Mouse (Mus musculus) embryonic fibroblast, embryonic 13.5 days (primary cell): ENCODE measurements around the gene Csrnp1. TPM values are rescaled to one million over a fixed set of nuclear protein-coding genes. Genes with fewer than 3 reads are reported as not detected.
"Not testable (repeated sequence)": the region's sequence is repeated elsewhere in the genome, so short reads cannot be mapped to it uniquely, and the experiment has no call there.

Experiments used
- H3K27ac ChIP-seq: 2 replicates; pipeline ENCODE4 v1.5.1; 2012; ENCODE audit warnings: low read length, control low read depth, inconsistent platforms; ENCODE audit not compliant: insufficient read depth
- H3K4me1 ChIP-seq: 2 replicates; pipeline ENCODE4 v1.6.1; 2011; ENCODE audit warnings: low read length; ENCODE audit not compliant: control insufficient read depth, insufficient read depth
- H3K4me3 ChIP-seq: 2 replicates; pipeline ENCODE4 v1.5.1; 2011; ENCODE audit warnings: mild to moderate bottlenecking, control low read depth, low read length; ENCODE audit not compliant: insufficient read depth
- CTCF ChIP-seq: IDR thresholded peaks from 2 replicates; pipeline ENCODE4 v1.5.1; 2011; ENCODE audit warnings: mild to moderate bottlenecking, control low read depth, low read length, moderate library complexity, borderline replicate concordance; ENCODE audit not compliant: insufficient read depth
- POLR2A ChIP-seq: IDR thresholded peaks from 2 replicates; pipeline ENCODE4 v1.6.1; 2011; ENCODE audit warnings: low read depth, mild to moderate bottlenecking, control low read depth, low read length, moderate library complexity
- polyA plus RNA-seq: library from polyadenylated mRNA; stranded (reverse); fragments of >200 nt; gene quantifications from 2 replicates; pipeline ENCODE4 v1.2.4, GENCODE M21; 2011; ENCODE audit warnings: low read depth; ENCODE audit not compliant: missing spikeins, insufficient read length

Csrnp1 gene
- polyA plus RNA-seq, 1 experiment, result 17.7 TPM

- no peak for TF ChIP-seq CTCF
- TF ChIP-seq POLR2A, result no peak
- H3K4me3 ChIP-seq, result no peak overlapping the region
- H3K4me1 ChIP-seq, result peaks cover 2% of the 10 kb centered on the region; the same call in 1 of the 2 replicates
- H3K27ac ChIP-seq, result no peak overlapping the region
Observed at GRCm38 (mm10) chr9:120020285-120020890, 35.9 kb upstream of the Csrnp1 start.

- H3K4me3 ChIP-seq, result no peak overlapping the region
- H3K4me1 ChIP-seq, result peaks cover 17% of the 10 kb centered on the region
- H3K27ac ChIP-seq, result no peak overlapping the region
- TF ChIP-seq CTCF, result no peak
- TF ChIP-seq POLR2A, result no peak
Observed at GRCm38 (mm10) chr9:120016956-120017355, 32.5 kb upstream of the Csrnp1 start.

GRCm38 (mm10) chr9:120014828-120015227 is 30.4 kb upstream of the Csrnp1 start:
- no peak overlapping the region for H3K4me3 ChIP-seq

GRCm38 (mm10) chr9:120013251-120013820 is 28.9 kb upstream of the Csrnp1 start:
- Histone ChIP-seq H3K4me3 (no peak overlapping the region), H3K4me1 (peaks cover 14% of the 10 kb centered on the region), H3K27ac (peak overlapping the region; percentile 34; the same call in 1 of the 2 replicates)
- TF ChIP-seq POLR2A (no peak), CTCF (no peak)

More at GRCm38 (mm10) chr9:120014828-120015227, 30.4 kb upstream of the Csrnp1 start:
- Histone ChIP-seq H3K4me1 (peaks cover 14% of the 10 kb centered on the region), H3K27ac (no peak overlapping the region)
- TF ChIP-seq CTCF (no peak), POLR2A (no peak)

GRCm38 (mm10) chr9:120012781-120013180 is 28.3 kb upstream of the Csrnp1 start:
- Histone ChIP-seq H3K4me1 (peaks cover 14% of the 10 kb centered on the region), H3K27ac (peak overlapping the region; percentile 34; the same call in 1 of the 2 replicates)
- no peak for TF ChIP-seq CTCF
- no peak for TF ChIP-seq POLR2A

GRCm38 (mm10) chr9:120012161-120012560 is 27.7 kb upstream of the Csrnp1 start:
- not testable (repeated sequence) for H3K27ac ChIP-seq, H3K4me3 ChIP-seq

More at GRCm38 (mm10) chr9:120012781-120013180, 28.3 kb upstream of the Csrnp1 start:
- H3K4me3 ChIP-seq, result no peak overlapping the region

GRCm38 (mm10) chr9:120011533-120011932 is 27.1 kb upstream of the Csrnp1 start:
- Histone ChIP-seq H3K4me1 (peaks cover 14% of the 10 kb centered on the region), H3K4me3 (no peak overlapping the region), H3K27ac (peak overlapping the region; percentile 57)
- TF ChIP-seq CTCF, result peak; percentile 52; the same call in 1 of the 2 replicates
- TF ChIP-seq POLR2A, result no peak

More at GRCm38 (mm10) chr9:120012161-120012560, 27.7 kb upstream of the Csrnp1 start:
- H3K4me1 ChIP-seq, result peaks cover 14% of the 10 kb centered on the region

GRCm38 (mm10) chr9:120010781-120011511 is 26.5 kb upstream of the Csrnp1 start:
- peak overlapping the region; percentile 32 for H3K4me3 ChIP-seq

GRCm38 (mm10) chr9:120009871-120010270 is 25.4 kb upstream of the Csrnp1 start:
- no peak for TF ChIP-seq POLR2A
- no peak for TF ChIP-seq CTCF
- Histone ChIP-seq H3K27ac (no peak overlapping the region), H3K4me3 (no peak overlapping the region), H3K4me1 (peaks cover 14% of the 10 kb centered on the region)

More at GRCm38 (mm10) chr9:120010781-120011511, 26.5 kb upstream of the Csrnp1 start:
- TF ChIP-seq CTCF, result no peak
- TF ChIP-seq POLR2A, result no peak; the same call in 1 of the 2 replicates
- peak overlapping the region; percentile 70 for H3K27ac ChIP-seq
- peaks cover 14% of the 10 kb centered on the region for H3K4me1 ChIP-seq
